Mouse (Mus musculus) bone marrow, adult 2 months (tissue): ENCODE measurements around the gene Vwa1.

Experiments used
- CTCF ChIP-seq: fragments of 200-500 bp; IDR thresholded peaks from 2 replicates; pipeline ENCODE4 v1.5.1; 2011; ENCODE audit warnings: low read length, control low read depth; ENCODE audit not compliant: control insufficient read depth, insufficient read depth
- POLR2A ChIP-seq: fragments of 200-500 bp; IDR thresholded peaks from 2 replicates; pipeline ENCODE4 v1.6.1; 2011; ENCODE audit warnings: low read depth, mild to moderate bottlenecking, control low read depth, low read length, borderline replicate concordance; ENCODE audit not compliant: control insufficient read depth

- no peak for TF ChIP-seq CTCF
- TF ChIP-seq POLR2A: no peak
These were observed 19.2 kb upstream of the Vwa1 start for GRCm38 (mm10) chr4:155793730-155794129.
